Mouse (Mus musculus) liver, adult 2 months (tissue): ENCODE measurements around the gene Neurog1. TPM values are rescaled to one million over a fixed set of nuclear protein-coding genes. Genes with fewer than 3 reads are reported as not detected.
A peak's percentile ranks its signal among the peaks of the same experiment; 100 is the strongest.

ENCODE experiments used
- DNase-seq: peaks from one replicate; pipeline ENCODE4 v3.0.0-alpha.2; 2011; ENCODE audit warnings: low read depth, low spot score; ENCODE audit errors: extremely low read depth
- H3K27ac ChIP-seq: fragments of 200-500 bp; replicated peaks from 2 replicates; pipeline ENCODE4 v1.5.1; 2012; ENCODE audit warnings: low read depth, mild to moderate bottlenecking, control low read depth, inconsistent platforms, low read length; ENCODE audit not compliant: insufficient read depth
- H3K27me3 ChIP-seq: fragments of 200-500 bp; 2 replicates; pipeline ENCODE4 v1.6.1; 2012; ENCODE audit warnings: mild to moderate bottlenecking, moderate library complexity, low read length, inconsistent platforms; ENCODE audit not compliant: control insufficient read depth, insufficient read depth
- H3K36me3 ChIP-seq: fragments of 200-500 bp; 2 replicates; pipeline ENCODE4 v1.6.1; 2012; ENCODE audit warnings: low read length, inconsistent platforms; ENCODE audit not compliant: control insufficient read depth, insufficient read depth
- H3K4me1 ChIP-seq: fragments of 200-500 bp; 2 replicates; pipeline ENCODE4 v1.6.1; 2011; ENCODE audit warnings: low read length; ENCODE audit not compliant: control insufficient read depth, insufficient read depth
- H3K4me3 ChIP-seq: fragments of 200-500 bp; 2 replicates; pipeline ENCODE4 v1.5.1; 2011; ENCODE audit warnings: low read depth, mild to moderate bottlenecking, control low read depth, low read length, moderate library complexity; ENCODE audit not compliant: insufficient read depth
- H3K79me2 ChIP-seq: fragments of 200-500 bp; 2 replicates; pipeline ENCODE4 v1.6.1; 2012; ENCODE audit warnings: inconsistent platforms, mild to moderate bottlenecking, low read length, moderate library complexity; ENCODE audit not compliant: control insufficient read depth, insufficient read depth
- H3K9ac ChIP-seq: fragments of 200-500 bp; 2 replicates; pipeline ENCODE4 v1.6.1; 2012; ENCODE audit warnings: low read depth, mild to moderate bottlenecking, control low read depth, inconsistent platforms, low read length
- CTCF ChIP-seq: fragments of 200-500 bp; IDR thresholded peaks from 2 replicates; pipeline ENCODE4 v1.5.1; 2011; ENCODE audit warnings: low read depth, low read length, control low read depth
- POLR2A ChIP-seq: fragments of 200-500 bp; IDR thresholded peaks from 2 replicates; pipeline ENCODE4 v1.6.1; 2011; ENCODE audit warnings: low read length, control low read depth; ENCODE audit not compliant: insufficient read depth; ENCODE audit errors: extremely low read depth
- WGBS: fragments of 180-500 bp; shearing (Covaris S2); methylation state at CpG from one replicate; pipeline ENCODE4 v1.1.7; 2018; 5-methylcytosine and 5-hydroxymethylcytosine counted together
- polyA plus RNA-seq: library from polyadenylated mRNA; depleted of rRNA; stranded (reverse); fragments of >200 nt; gene quantifications from 2 replicates; pipeline ENCODE4 v1.2.3, GENCODE M21; 2012
- total RNA-seq: library from RNA; depleted of rRNA; stranded (reverse); fragments of >200 nt; gene quantifications from 2 replicates; pipeline ENCODE4 v1.2.3, GENCODE M21; 2014

Gene Neurog1
- total and polyA plus RNA-seq, 2 experiments: not detected

DNA sequence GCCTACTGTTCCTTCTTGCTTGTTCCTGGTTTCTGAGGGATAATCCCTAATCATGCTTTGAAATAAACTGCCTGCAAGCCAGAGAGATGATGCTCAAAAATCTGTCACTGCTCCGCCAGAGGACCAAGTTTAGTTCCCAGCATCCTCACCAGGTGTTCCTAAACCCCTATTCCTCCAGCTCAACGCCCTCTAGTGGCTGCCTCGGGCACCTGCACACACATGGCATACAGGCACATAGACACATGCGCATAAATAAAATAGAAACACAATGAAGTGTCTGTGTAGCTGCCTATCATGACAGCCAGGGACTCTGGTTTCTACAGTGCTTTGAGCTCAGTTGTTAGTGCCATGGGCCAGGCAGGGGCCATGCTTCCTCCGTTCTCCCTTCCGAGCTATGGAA lies 38.0 kb upstream of the Neurog1 start:
- DNase-seq: no peak
- Histone ChIP-seq H3K4me3 (no peak overlapping the region), H3K79me2 (no peaks in the 10 kb centered on the region), H3K4me1 (no peaks in the 10 kb centered on the region), H3K27me3 (no peaks in the 10 kb centered on the region), H3K9ac (no peak overlapping the region), H3K27ac (no peak overlapping the region), H3K36me3 (no peaks in the 10 kb centered on the region)
- TF ChIP-seq POLR2A: no peak
- TF ChIP-seq CTCF: no peak
- 81% methylated on average over 6 of the region's 6 CpGs for WGBS

GRCm38 (mm10) chr13:56289261-56289660 lies 37.3 kb upstream of the Neurog1 start:
- Histone ChIP-seq H3K4me3 (no peak overlapping the region), H3K27ac (no peak overlapping the region), H3K9ac (no peak overlapping the region), H3K79me2 (no peaks in the 10 kb centered on the region), H3K4me1 (no peaks in the 10 kb centered on the region), H3K36me3 (no peaks in the 10 kb centered on the region), H3K27me3 (no peaks in the 10 kb centered on the region)
- TF ChIP-seq POLR2A: no peak
- DNase-seq: no peak
- 73% methylated on average over 11 of the region's 11 CpGs for WGBS

GRCm38 (mm10) chr13:56288601-56289000 lies 36.6 kb upstream of the Neurog1 start:
- 27% methylated on average over 4 of the region's 4 CpGs for WGBS
- no peaks in the 10 kb centered on the region for H3K79me2 ChIP-seq
- H3K4me3 ChIP-seq: no peak overlapping the region
- no peak for TF ChIP-seq POLR2A
- no peak for TF ChIP-seq CTCF
- H3K36me3 ChIP-seq: no peaks in the 10 kb centered on the region
- no peaks in the 10 kb centered on the region for H3K4me1 ChIP-seq
- no peak overlapping the region for H3K27ac ChIP-seq
- no peak overlapping the region for H3K9ac ChIP-seq
- H3K27me3 ChIP-seq: no peaks in the 10 kb centered on the region
- DNase-seq: no peak

- H3K9ac ChIP-seq: no peak overlapping the region
- no peaks in the 10 kb centered on the region for H3K79me2 ChIP-seq
- H3K36me3 ChIP-seq: no peaks in the 10 kb centered on the region
- WGBS: 84% methylated on average over 9 of the region's 9 CpGs
- H3K27me3 ChIP-seq: no peaks in the 10 kb centered on the region
- H3K4me1 ChIP-seq: no peaks in the 10 kb centered on the region
- no peak for DNase-seq
- TF ChIP-seq POLR2A: no peak
- no peak for TF ChIP-seq CTCF
- H3K27ac ChIP-seq: no peak overlapping the region
- no peak overlapping the region for H3K4me3 ChIP-seq
Observed at GRCm38 (mm10) chr13:56287091-56287490, 35.1 kb upstream of the Neurog1 start.

DNA sequence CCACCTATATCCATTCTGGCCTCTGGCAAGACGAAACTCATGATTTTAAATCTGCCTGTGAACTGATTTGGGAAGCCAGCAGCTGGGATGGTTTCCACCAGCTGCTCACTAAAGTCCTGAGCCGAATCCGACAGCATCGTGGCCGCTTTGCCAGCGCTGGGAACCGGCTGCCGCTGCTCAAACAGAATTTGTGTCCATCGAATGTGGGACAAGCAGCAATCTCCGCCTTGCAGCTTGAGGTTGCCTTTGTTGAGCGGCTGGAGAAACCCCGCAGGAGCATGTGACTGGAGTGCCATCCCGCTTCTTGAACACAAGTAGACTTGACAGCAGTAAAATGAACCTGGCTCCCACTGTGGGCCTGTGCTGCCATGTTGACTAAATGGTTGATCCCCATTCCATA lies 31.4 kb upstream of the Neurog1 start:
- H3K36me3 ChIP-seq: no peaks in the 10 kb centered on the region
- no peak overlapping the region for H3K9ac ChIP-seq
- WGBS: 93% methylated on average over 13 of the region's 13 CpGs
- no peak for DNase-seq
- no peaks in the 10 kb centered on the region for H3K79me2 ChIP-seq
- no peak overlapping the region for H3K4me3 ChIP-seq
- H3K4me1 ChIP-seq: no peaks in the 10 kb centered on the region
- TF ChIP-seq CTCF: no peak
- no peak for TF ChIP-seq POLR2A
- H3K27ac ChIP-seq: no peak overlapping the region
- no peaks in the 10 kb centered on the region for H3K27me3 ChIP-seq

- 79% methylated on average over 6 of the region's 6 CpGs for WGBS
- TF ChIP-seq CTCF (peak; percentile 32; the same call in 1 of the 2 replicates), POLR2A (no peak)
- no peaks in the 10 kb centered on the region for H3K27me3 ChIP-seq
Observed at GRCm38 (mm10) chr13:56280356-56280755, 28.4 kb upstream of the Neurog1 start.

More at GRCm38 (mm10) chr13:56280356-56280755, 28.4 kb upstream of the Neurog1 start:
- H3K79me2 ChIP-seq: no peaks in the 10 kb centered on the region
- no peak for DNase-seq
- no peaks in the 10 kb centered on the region for H3K4me1 ChIP-seq
- H3K27ac ChIP-seq: no peak overlapping the region
- H3K9ac ChIP-seq: no peak overlapping the region
- H3K36me3 ChIP-seq: no peaks in the 10 kb centered on the region
- H3K4me3 ChIP-seq: no peak overlapping the region
